Mouse (Mus musculus): ENCODE measurements around the gene Prdm9. TPM values are rescaled to one million over a fixed set of nuclear protein-coding genes. Genes with fewer than 3 reads are reported as not detected.

Prdm9 gene
- polyA plus RNA-seq, 1 experiment from 2014 or later = 1.6 TPM

DNA sequence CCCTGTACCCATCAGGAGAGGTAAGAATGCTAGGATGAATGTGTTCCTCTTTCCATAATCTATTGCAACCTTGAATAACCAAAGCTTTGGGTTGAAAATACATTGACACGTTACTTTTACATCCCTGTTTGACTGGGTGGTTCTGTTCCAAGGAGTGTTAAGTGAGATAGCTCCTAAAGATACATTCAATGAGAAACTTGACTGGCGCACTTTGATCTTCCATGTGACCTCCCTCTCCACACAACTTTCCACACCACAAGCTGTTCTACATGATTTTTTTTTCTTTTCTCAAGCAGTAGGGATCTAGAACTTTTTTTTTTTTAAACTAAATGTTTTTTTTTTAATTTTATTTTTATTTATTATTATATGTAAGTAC, 15.9 kb upstream of the Prdm9 start:
- Histone ChIP-seq H3K9ac (ENCODE audit: low read length) (no peak overlapping the region), H3K9me3 (ENCODE audit: control insufficient read depth, low read length) (no peaks in the 10 kb centered on the region), H3K4me2 (replicated peaks; ENCODE audit: low read depth) (no peak overlapping the region), H3K4me3 (ENCODE audit: low read depth, low read length) (no peak overlapping the region), H3K27me3 (ENCODE audit: control insufficient read depth, insufficient read depth, low read length) (no peaks in the 10 kb centered on the region), H3K27ac (replicated peaks) (no peak overlapping the region), H3K4me1 (replicated peaks; ENCODE audit: control insufficient read depth, insufficient read depth) (no peaks in the 10 kb centered on the region), H3K36me3 (ENCODE audit: control insufficient read depth, insufficient read depth, low read length) (no peaks in the 10 kb centered on the region)
- ATAC-seq (ENCODE audit: low FRiP score, low TSS enrichment) (peak; percentile 4; the same call in 1 of the 2 replicates), DNase-seq (ENCODE audit: low spot score) (no peak)
- TF ChIP-seq CTCF (IDR thresholded peaks at IDR 0.05; ENCODE audit: low read depth) (no peak), EP300 (optimal IDR thresholded peaks at IDR 0.05) (no peak)
- 78% methylated on average over 2 of the region's 2 CpGs for WGBS

DNA sequence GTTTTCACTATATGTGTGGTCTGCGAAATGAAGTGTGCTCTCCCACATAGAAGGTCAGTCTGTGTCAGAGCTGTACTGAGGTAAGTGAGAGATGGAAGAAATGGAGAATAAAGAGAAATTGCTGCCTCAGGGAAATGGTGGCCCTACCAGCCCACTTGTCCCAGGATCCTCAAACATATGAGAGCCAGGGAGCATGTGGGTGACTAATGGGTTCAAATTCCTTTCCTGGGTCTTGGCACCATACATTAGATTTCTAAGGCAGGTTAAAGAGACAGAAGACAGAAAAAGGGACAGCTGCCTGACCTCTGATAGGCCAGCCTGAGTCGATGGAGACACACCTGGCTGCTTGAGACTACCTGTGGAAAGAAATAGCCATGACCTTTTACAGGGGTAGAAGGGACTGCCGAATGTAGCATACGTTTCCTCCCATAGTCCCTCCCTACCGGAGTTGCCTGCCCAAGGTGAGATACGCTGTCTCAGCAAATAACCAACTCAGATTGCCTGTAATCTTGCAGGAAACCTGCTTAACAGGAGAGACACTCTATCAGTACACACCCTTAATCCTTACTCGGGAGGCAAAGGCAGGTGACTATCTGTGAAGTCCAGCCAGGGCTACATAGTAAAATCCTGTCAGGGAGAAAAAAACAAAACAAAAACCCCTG, 15.4 kb upstream of the Prdm9 start:
- ATAC-seq (ENCODE audit: low FRiP score, low TSS enrichment) (peak; percentile 84), DNase-seq (ENCODE audit: low spot score) (peak; percentile 41)
- H3K27me3 ChIP-seq (ENCODE audit: control insufficient read depth, insufficient read depth, low read length) = no peaks in the 10 kb centered on the region
- no peak overlapping the region for H3K4me3 ChIP-seq (ENCODE audit: low read depth, low read length)
- H3K4me2 ChIP-seq (replicated peaks; ENCODE audit: low read depth) = no peak overlapping the region
- no peaks in the 10 kb centered on the region for H3K36me3 ChIP-seq (ENCODE audit: control insufficient read depth, insufficient read depth, low read length)
- H3K9me3 ChIP-seq (ENCODE audit: control insufficient read depth, low read length) = no peaks in the 10 kb centered on the region
- peak overlapping the region; percentile 24; the same call in 1 of the 2 replicates for H3K27ac ChIP-seq (replicated peaks)
- H3K4me1 ChIP-seq (replicated peaks; ENCODE audit: control insufficient read depth, insufficient read depth) = no peaks in the 10 kb centered on the region
- no peak overlapping the region for H3K9ac ChIP-seq (ENCODE audit: low read length)
- 61% methylated on average over 7 of the region's 7 CpGs for WGBS
- TF ChIP-seq EP300 (optimal IDR thresholded peaks at IDR 0.05) (no peak), CTCF (IDR thresholded peaks at IDR 0.05; ENCODE audit: low read depth) (no peak)

DNA sequence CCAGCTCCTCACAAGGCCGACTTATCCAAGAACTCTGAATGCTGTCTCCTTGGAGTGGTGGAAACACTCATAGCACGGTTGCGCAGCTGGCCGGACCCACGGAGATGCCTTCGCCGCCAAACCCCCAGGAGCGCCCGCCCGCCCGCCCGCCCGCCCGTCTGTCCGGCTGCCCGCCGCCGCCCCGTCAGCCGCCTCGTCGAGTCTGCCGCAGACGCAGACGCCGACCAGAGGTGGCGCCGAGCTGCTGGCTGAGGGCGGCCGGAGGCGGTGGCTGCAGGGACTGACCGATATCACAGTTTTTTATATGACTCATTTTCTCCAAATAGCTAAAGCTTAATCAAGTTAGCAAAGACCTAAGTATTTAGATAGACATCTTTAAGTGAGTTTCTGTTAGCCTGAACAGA, 13.1 kb upstream of the Prdm9 start:
- Histone ChIP-seq H3K27ac (replicated peaks) (no peak overlapping the region), H3K4me3 (ENCODE audit: low read depth, low read length) (peak overlapping the region; percentile 20; the same call in 1 of the 2 replicates), H3K36me3 (ENCODE audit: control insufficient read depth, insufficient read depth, low read length) (no peaks in the 10 kb centered on the region), H3K9ac (ENCODE audit: low read length) (no peak overlapping the region), H3K4me2 (replicated peaks; ENCODE audit: low read depth) (peak overlapping the region; percentile 51), H3K27me3 (ENCODE audit: control insufficient read depth, insufficient read depth, low read length) (no peaks in the 10 kb centered on the region), H3K9me3 (ENCODE audit: control insufficient read depth, low read length) (no peaks in the 10 kb centered on the region), H3K4me1 (replicated peaks; ENCODE audit: control insufficient read depth, insufficient read depth) (no peaks in the 10 kb centered on the region)
- ATAC-seq (ENCODE audit: low FRiP score, low TSS enrichment) (peak; percentile 79), DNase-seq (ENCODE audit: low spot score) (peak; percentile 77)
- TF ChIP-seq CTCF (IDR thresholded peaks at IDR 0.05; ENCODE audit: low read depth) (peak; percentile 55), EP300 (optimal IDR thresholded peaks at IDR 0.05) (no peak)
- 1% methylated on average over 31 of the region's 32 CpGs for WGBS

DNA sequence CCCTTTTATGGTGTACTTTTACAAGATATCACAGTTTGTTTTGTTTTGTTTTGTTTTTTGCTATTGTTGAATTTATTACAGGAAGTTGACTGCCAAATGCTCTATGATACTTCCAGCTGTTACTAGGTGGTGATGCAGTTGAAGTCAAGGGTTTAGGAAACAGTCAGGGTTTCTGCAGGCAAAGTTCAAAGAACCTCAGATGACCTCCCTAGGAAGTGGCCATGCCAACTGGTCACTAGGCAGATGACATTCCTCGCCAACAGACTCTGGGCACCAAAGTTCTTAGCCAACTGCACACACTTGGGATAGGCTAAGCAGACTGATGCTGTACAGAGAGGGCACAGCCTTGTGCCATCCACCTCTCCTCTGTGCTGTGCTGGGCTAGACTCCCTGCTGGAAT, 10.9 kb upstream of the Prdm9 start:
- ATAC-seq (ENCODE audit: low FRiP score, low TSS enrichment) (no peak), DNase-seq (ENCODE audit: low spot score) (no peak)
- Histone ChIP-seq H3K9me3 (ENCODE audit: control insufficient read depth, low read length) (no peaks in the 10 kb centered on the region), H3K36me3 (ENCODE audit: control insufficient read depth, insufficient read depth, low read length) (no peaks in the 10 kb centered on the region), H3K27ac (replicated peaks) (no peak overlapping the region), H3K27me3 (ENCODE audit: control insufficient read depth, insufficient read depth, low read length) (no peaks in the 10 kb centered on the region), H3K4me3 (ENCODE audit: low read depth, low read length) (no peak overlapping the region), H3K4me2 (replicated peaks; ENCODE audit: low read depth) (no peak overlapping the region), H3K9ac (ENCODE audit: low read length) (no peak overlapping the region), H3K4me1 (replicated peaks; ENCODE audit: control insufficient read depth, insufficient read depth) (no peaks in the 10 kb centered on the region)
- WGBS = 63% methylated on average over 1 of the region's 1 CpGs
- TF ChIP-seq CTCF (IDR thresholded peaks at IDR 0.05; ENCODE audit: low read depth) = no peak
- no peak for TF ChIP-seq EP300 (optimal IDR thresholded peaks at IDR 0.05)

DNA sequence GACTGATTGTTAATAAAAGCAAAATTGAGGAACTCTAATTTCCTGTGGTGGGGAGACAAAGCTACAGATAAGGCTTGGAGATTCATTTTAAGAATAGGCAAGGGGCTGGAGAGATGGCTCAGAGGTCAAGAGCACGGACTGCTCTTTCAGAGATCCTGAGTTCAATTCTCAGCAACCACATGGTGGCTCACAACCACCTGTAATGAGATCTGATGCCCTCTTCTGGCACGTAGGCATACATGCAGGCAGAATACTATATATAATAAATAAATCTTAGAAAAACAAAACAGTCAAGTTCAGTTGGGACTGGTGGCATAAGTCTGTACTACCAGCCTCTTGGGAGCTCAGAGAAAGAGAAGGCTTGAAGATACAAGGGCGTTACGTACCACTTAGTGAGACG, 2.8 kb upstream of the Prdm9 start:
- H3K27me3 ChIP-seq (ENCODE audit: control insufficient read depth, insufficient read depth, low read length) = no peaks in the 10 kb centered on the region
- ATAC-seq (ENCODE audit: low FRiP score, low TSS enrichment) = no peak
- H3K36me3 ChIP-seq (ENCODE audit: control insufficient read depth, insufficient read depth, low read length) = no peaks in the 10 kb centered on the region
- TF ChIP-seq CTCF (IDR thresholded peaks at IDR 0.05; ENCODE audit: low read depth) = peak; percentile 32; the same call in 1 of the 2 replicates
- no peak for TF ChIP-seq EP300 (optimal IDR thresholded peaks at IDR 0.05)
- H3K9me3 ChIP-seq (ENCODE audit: control insufficient read depth, low read length) = no peaks in the 10 kb centered on the region
- H3K27ac ChIP-seq (replicated peaks) = no peak overlapping the region
- no peak for DNase-seq (ENCODE audit: low spot score)
- 75% methylated on average over 5 of the region's 5 CpGs for WGBS
- no peak overlapping the region for H3K9ac ChIP-seq (ENCODE audit: low read length)
- no peaks in the 10 kb centered on the region for H3K4me1 ChIP-seq (replicated peaks; ENCODE audit: control insufficient read depth, insufficient read depth)
- H3K4me3 ChIP-seq (ENCODE audit: low read depth, low read length) = no peak overlapping the region
- H3K4me2 ChIP-seq (replicated peaks; ENCODE audit: low read depth) = no peak overlapping the region

DNA sequence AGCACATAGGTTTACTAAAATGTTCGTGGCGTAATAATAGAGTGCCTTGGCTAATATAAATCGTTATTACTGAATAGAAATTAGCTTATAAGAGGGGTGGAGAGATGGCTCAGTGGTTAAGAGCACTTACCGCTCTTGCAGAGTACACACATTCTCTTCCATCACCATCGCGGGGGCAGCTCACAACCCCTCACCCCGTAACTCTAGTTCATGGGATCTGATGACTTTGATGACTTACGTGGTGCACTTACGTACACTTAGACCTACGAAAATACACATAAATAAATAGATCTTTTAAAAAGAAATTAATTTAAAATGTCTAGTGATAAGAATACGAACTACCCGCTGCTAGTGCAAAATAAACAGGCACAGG, 760 bp upstream of the Prdm9 start:
- Histone ChIP-seq H3K27ac (replicated peaks) (no peak overlapping the region), H3K9me3 (ENCODE audit: control insufficient read depth, low read length) (no peaks in the 10 kb centered on the region), H3K9ac (ENCODE audit: low read length) (no peak overlapping the region), H3K36me3 (ENCODE audit: control insufficient read depth, insufficient read depth, low read length) (no peaks in the 10 kb centered on the region), H3K4me2 (replicated peaks; ENCODE audit: low read depth) (peak overlapping the region; percentile 91), H3K27me3 (ENCODE audit: control insufficient read depth, insufficient read depth, low read length) (no peaks in the 10 kb centered on the region), H3K4me1 (replicated peaks; ENCODE audit: control insufficient read depth, insufficient read depth) (no peaks in the 10 kb centered on the region), H3K4me3 (ENCODE audit: low read depth, low read length) (peak overlapping the region; percentile 66)
- TF ChIP-seq CTCF (IDR thresholded peaks at IDR 0.05; ENCODE audit: low read depth) = no peak
- no peak for TF ChIP-seq EP300 (optimal IDR thresholded peaks at IDR 0.05)
- 28% methylated on average over 12 of the region's 12 CpGs for WGBS
- DNase-seq (ENCODE audit: low spot score) (no peak), ATAC-seq (ENCODE audit: low FRiP score, low TSS enrichment) (no peak)
